Mouse (Mus musculus): ENCODE results near the gene Slc22a23. TPM values are rescaled to one million over a fixed set of nuclear protein-coding genes. Genes with fewer than 3 reads are reported as not detected.

Gene Slc22a23
- polyA plus RNA-seq, 2 experiments: 9.3 to 21.4 TPM

DNA sequence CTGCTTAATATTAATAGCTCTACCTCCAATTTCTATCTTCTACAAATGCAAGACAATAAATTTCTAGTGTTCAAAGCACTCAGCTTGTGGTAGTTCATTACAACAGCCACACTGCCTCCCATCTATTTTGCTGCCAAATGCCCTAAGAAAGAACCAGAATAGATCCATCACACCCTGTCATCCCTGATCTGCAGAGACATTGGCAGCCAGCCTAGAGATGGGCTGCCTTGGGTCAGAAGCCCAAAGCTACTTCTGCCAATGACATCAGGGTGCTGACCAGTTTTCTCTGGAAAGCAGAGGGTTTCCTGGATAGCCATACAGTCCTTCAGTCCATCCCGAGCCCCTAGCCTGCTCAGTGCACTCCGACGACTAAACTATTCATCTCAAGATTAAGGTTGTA is 33.9 kb upstream of the Slc22a23 start:
- TF ChIP-seq EP300 (IDR thresholded peaks at IDR 0.05; ENCODE audit: low read depth): no peak
- TF ChIP-seq CTCF (IDR thresholded peaks at IDR 0.05; ENCODE audit: low read depth): no peak
- Histone ChIP-seq H3K9ac (replicated peaks) (no peak overlapping the region), H3K4me2 (ENCODE audit: low read depth) (no peak overlapping the region), H3K36me3 (replicated peaks; ENCODE audit: control insufficient read depth, insufficient read depth, low read depth) (no peaks in the 10 kb centered on the region), H3K27ac (no peak overlapping the region), H3K27me3 (ENCODE audit: control insufficient read depth, insufficient read depth, low read length) (no peaks in the 10 kb centered on the region), H3K4me3 (ENCODE audit: insufficient read depth in 1 of 2, low read depth in 2 of 2, low read length in 2 of 2) (no peak overlapping the region), H3K9me3 (ENCODE audit: control insufficient read depth, low read length) (no peaks in the 10 kb centered on the region), H3K4me1 (replicated peaks; ENCODE audit: control insufficient read depth in 2 of 2, insufficient read depth in 2 of 2, low read length in 1 of 2) (no peaks in the 10 kb centered on the region)
- no peak for DNase-seq (ENCODE audit: low read depth in 3 of 3, low spot score in 3 of 3)
- WGBS (ENCODE audit: insufficient replicate concordance): 71% methylated on average over 3 of the region's 3 CpGs
- no peak for ATAC-seq (ENCODE audit: insufficient read depth)

DNA sequence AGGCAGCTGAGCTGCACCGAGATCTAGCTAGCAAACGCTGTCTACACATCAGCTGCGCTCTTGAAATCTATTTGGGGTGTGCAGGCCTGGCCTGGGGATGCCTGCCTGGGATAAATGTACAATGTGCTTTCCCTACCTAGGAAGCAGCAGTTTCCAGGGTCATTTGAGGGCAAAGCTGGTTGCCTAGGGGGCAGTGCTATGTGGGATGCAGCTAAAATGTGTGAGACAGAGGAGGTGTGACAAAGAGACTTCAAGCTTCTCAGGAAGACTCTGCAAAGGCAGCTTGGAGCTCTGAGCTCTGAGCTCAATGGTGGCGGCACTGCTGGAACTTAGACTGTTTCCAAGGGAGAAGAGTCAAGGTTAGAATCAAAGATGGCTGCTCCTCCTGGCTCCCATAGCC is 30.2 kb upstream of the Slc22a23 start:
- Histone ChIP-seq H3K27me3 (ENCODE audit: control insufficient read depth, insufficient read depth, low read length) (no peaks in the 10 kb centered on the region), H3K9me3 (ENCODE audit: control insufficient read depth, low read length) (no peaks in the 10 kb centered on the region), H3K4me3 (ENCODE audit: insufficient read depth in 1 of 2, low read depth in 2 of 2, low read length in 2 of 2) (no peak overlapping the region), H3K27ac (no peak overlapping the region), H3K36me3 (replicated peaks; ENCODE audit: control insufficient read depth, insufficient read depth, low read depth) (no peaks in the 10 kb centered on the region), H3K9ac (replicated peaks) (no peak overlapping the region), H3K4me1 (replicated peaks; ENCODE audit: control insufficient read depth in 2 of 2, insufficient read depth in 2 of 2, low read length in 1 of 2) (no peaks in the 10 kb centered on the region), H3K4me2 (ENCODE audit: low read depth) (no peak overlapping the region)
- no peak for ATAC-seq (ENCODE audit: insufficient read depth)
- no peak for TF ChIP-seq CTCF (IDR thresholded peaks at IDR 0.05; ENCODE audit: low read depth)
- no peak for TF ChIP-seq EP300 (IDR thresholded peaks at IDR 0.05; ENCODE audit: low read depth)
- DNase-seq (ENCODE audit: low read depth in 3 of 3, low spot score in 3 of 3): no peak
- WGBS (ENCODE audit: insufficient replicate concordance): 68% methylated on average over 4 of the region's 4 CpGs

DNA sequence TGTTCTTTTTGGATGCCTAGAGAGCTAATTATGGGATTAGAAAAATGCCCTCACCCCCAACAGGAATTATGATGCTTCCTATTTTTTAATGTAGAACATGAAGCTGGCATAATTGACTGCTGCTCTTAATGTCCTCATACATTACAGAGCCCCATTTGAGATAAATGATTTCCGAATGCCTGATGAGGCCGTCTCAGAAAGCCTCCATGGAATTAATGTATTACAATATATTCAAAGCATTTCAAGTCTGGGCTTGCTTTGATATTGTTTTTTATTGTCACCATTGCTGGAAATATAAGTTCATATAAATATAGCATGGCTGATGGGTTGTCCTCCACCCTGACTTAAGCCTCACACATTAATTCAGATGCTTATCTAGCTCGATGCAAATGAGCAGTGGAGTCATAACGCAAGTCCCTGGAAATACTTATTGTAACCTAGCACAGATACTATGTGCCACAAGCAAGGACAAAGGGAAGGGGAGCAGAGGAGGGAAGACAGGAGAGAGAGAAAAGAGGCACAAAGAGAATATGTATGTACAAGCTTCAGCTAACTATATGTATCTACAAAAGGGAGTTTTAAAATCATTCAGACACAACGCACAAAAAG is 28.0 kb upstream of the Slc22a23 start:
- WGBS (ENCODE audit: insufficient replicate concordance): 78% methylated on average over 5 of the region's 5 CpGs
- Histone ChIP-seq H3K4me2 (ENCODE audit: low read depth) (no peak overlapping the region), H3K9me3 (ENCODE audit: control insufficient read depth, low read length) (no peaks in the 10 kb centered on the region), H3K4me1 (replicated peaks; ENCODE audit: control insufficient read depth in 2 of 2, insufficient read depth in 2 of 2, low read length in 1 of 2) (no peaks in the 10 kb centered on the region), H3K27ac (no peak overlapping the region), H3K4me3 (ENCODE audit: insufficient read depth in 1 of 2, low read depth in 2 of 2, low read length in 2 of 2) (no peak overlapping the region), H3K27me3 (ENCODE audit: control insufficient read depth, insufficient read depth, low read length) (no peaks in the 10 kb centered on the region), H3K36me3 (replicated peaks; ENCODE audit: control insufficient read depth, insufficient read depth, low read depth) (no peaks in the 10 kb centered on the region), H3K9ac (replicated peaks) (no peak overlapping the region)
- DNase-seq (ENCODE audit: low read depth in 3 of 3, low spot score in 3 of 3): no peak
- no peak for ATAC-seq (ENCODE audit: insufficient read depth)
- TF ChIP-seq CTCF (IDR thresholded peaks at IDR 0.05; ENCODE audit: low read depth) (no peak), EP300 (IDR thresholded peaks at IDR 0.05; ENCODE audit: low read depth) (no peak)

DNA sequence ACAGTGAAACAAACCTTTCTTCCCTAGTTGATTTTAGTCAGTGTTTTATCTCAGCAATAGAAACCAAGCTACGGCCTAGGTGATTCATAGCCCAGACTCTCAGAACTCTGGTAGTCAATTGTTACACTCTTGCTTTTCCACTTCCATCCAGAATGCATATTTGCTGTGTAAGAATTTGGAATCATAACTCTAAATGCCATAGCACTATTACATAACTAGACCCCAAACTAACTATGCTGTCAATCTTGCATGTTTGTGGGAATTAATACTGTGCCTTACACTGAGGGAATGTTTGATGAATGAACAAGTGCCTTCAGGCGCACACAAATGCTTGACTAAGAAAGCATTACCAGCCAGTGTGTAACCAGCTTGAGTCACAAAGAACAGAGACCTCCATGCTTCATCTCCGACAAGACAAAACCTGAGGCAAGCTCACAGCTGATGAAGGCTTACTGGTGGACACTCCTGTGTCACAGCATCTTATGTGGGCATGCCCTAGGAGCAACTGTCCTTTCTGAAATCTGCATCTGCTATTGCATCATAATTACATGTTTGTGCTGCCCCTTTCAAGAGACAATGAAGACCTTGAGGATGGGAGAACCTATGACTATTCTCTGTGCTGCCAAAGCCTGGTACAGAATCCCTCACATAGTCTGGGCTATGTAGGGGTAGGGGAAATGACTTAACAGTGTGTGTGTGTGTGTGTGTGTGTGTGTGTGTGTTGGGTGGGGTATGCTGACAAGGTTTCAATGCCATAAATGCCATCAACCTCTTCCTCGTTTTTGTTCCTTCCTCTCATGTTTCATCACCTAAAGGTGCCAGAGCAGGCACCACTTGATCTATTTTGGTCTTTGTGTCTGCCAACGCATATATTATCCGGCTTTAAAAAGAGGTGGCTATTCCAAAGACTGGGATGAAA is 27.2 kb upstream of the Slc22a23 start:
- Histone ChIP-seq H3K4me2 (ENCODE audit: low read depth) (no peak overlapping the region), H3K27ac (no peak overlapping the region), H3K9ac (replicated peaks) (no peak overlapping the region), H3K4me1 (replicated peaks; ENCODE audit: control insufficient read depth in 2 of 2, insufficient read depth in 2 of 2, low read length in 1 of 2) (no peaks in the 10 kb centered on the region), H3K4me3 (ENCODE audit: insufficient read depth in 1 of 2, low read depth in 2 of 2, low read length in 2 of 2) (no peak overlapping the region), H3K9me3 (ENCODE audit: control insufficient read depth, low read length) (no peaks in the 10 kb centered on the region), H3K36me3 (replicated peaks; ENCODE audit: control insufficient read depth, insufficient read depth, low read depth) (no peaks in the 10 kb centered on the region), H3K27me3 (ENCODE audit: control insufficient read depth, insufficient read depth, low read length) (no peaks in the 10 kb centered on the region)
- WGBS (ENCODE audit: insufficient replicate concordance): 58% methylated on average over 6 of the region's 6 CpGs
- TF ChIP-seq CTCF (IDR thresholded peaks at IDR 0.05; ENCODE audit: low read depth) (no peak), EP300 (IDR thresholded peaks at IDR 0.05; ENCODE audit: low read depth) (no peak)
- DNase-seq (ENCODE audit: low read depth in 3 of 3, low spot score in 3 of 3): no peak
- no peak for ATAC-seq (ENCODE audit: insufficient read depth)

DNA sequence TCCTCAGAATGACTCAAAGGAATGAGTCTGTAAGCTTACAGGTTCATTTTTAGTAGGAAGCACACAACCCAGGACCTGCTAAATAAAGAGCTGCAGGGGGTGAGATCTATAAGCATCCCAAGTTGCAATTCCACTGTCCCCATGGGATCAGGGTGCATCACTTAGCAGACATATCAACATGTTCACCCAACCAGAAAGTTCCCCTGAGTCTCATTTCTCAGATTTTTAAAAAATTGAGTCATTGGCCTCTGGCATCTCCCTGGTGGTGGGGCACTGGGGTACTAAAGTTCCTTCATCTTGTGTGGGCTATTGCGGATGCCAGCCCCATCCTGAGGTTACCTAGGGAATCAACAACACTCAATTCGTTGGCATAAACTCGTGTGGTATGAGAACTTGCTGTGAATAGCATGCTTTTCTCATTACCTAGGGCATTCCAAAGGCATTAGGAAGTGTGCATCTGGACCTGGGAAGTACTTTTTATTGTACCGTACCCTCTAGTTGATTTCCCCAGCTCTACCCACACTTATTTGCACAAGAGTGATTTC is 25.4 kb upstream of the Slc22a23 start:
- 62% methylated on average over 4 of the region's 4 CpGs for WGBS (ENCODE audit: insufficient replicate concordance)
- no peak for ATAC-seq (ENCODE audit: insufficient read depth)
- Histone ChIP-seq H3K9ac (replicated peaks) (no peak overlapping the region), H3K9me3 (ENCODE audit: control insufficient read depth, low read length) (no peaks in the 10 kb centered on the region), H3K4me2 (ENCODE audit: low read depth) (no peak overlapping the region), H3K4me3 (ENCODE audit: insufficient read depth in 1 of 2, low read depth in 2 of 2, low read length in 2 of 2) (no peak overlapping the region), H3K27ac (no peak overlapping the region), H3K4me1 (replicated peaks; ENCODE audit: control insufficient read depth in 2 of 2, insufficient read depth in 2 of 2, low read length in 1 of 2) (no peaks in the 10 kb centered on the region), H3K36me3 (replicated peaks; ENCODE audit: control insufficient read depth, insufficient read depth, low read depth) (no peaks in the 10 kb centered on the region), H3K27me3 (ENCODE audit: control insufficient read depth, insufficient read depth, low read length) (no peaks in the 10 kb centered on the region)
- DNase-seq (ENCODE audit: low read depth in 3 of 3, low spot score in 3 of 3): no peak
- TF ChIP-seq EP300 (IDR thresholded peaks at IDR 0.05; ENCODE audit: low read depth) (no peak), CTCF (IDR thresholded peaks at IDR 0.05; ENCODE audit: low read depth) (no peak)

All from liver, embryonic 14.5 days (tissue).